Mouse (Mus musculus) liver, embryonic 16.5 days (tissue): Measurements from ENCODE around the gene Krt7. TPM values are rescaled to one million over a fixed set of nuclear protein-coding genes. Genes with fewer than 3 reads are reported as not detected.

Experiments
- ATAC-seq: fragments of 200-750 bp; cut with Nextera tagmentation; 2 replicates; pipeline ENCODE4 v1.8.0; 2017; ENCODE audit warnings: low read depth, mild to moderate bottlenecking, moderate number of reproducible peaks, moderate library complexity
- H3K27ac ChIP-seq: fragments of 300-500 bp; sonication (generic); 2 replicates; pipeline ENCODE4 v1.5.1; 2014; ENCODE audit warnings: mild to moderate bottlenecking, low read length
- H3K27me3 ChIP-seq: fragments of 300-500 bp; sonication (generic); 2 replicates; pipeline ENCODE4 v1.6.1; 2014; ENCODE audit warnings: low read depth, low read length, mixed read lengths; ENCODE audit not compliant: control insufficient read depth, insufficient read depth
- H3K36me3 ChIP-seq: fragments of 300-500 bp; sonication (generic); 2 replicates; pipeline ENCODE4 v1.6.1; 2014; ENCODE audit warnings: mild to moderate bottlenecking; ENCODE audit not compliant: control insufficient read depth, insufficient read depth
- H3K4me1 ChIP-seq: fragments of 300-500 bp; sonication (generic); 2 replicates; pipeline ENCODE4 v1.6.1; 2014; ENCODE audit warnings: low read depth, low read length, mixed read lengths; ENCODE audit not compliant: control insufficient read depth
- H3K4me2 ChIP-seq: fragments of 300-500 bp; sonication (generic); 2 replicates; pipeline ENCODE4 v1.6.1; 2014; ENCODE audit warnings: low read depth, low read length, mixed read lengths
- H3K4me3 ChIP-seq: fragments of 300-500 bp; sonication (generic); 2 replicates; pipeline ENCODE4 v1.5.1; 2014; ENCODE audit warnings: low read depth, mild to moderate bottlenecking, low read length
- H3K9ac ChIP-seq: fragments of 300-500 bp; sonication (generic); 2 replicates; pipeline ENCODE4 v1.6.1; 2014; ENCODE audit warnings: low read depth, low read length
- H3K9me3 ChIP-seq: fragments of 300-500 bp; sonication (generic); replicated peaks from 2 replicates; pipeline ENCODE4 v1.6.1; 2016; ENCODE audit warnings: low read length; ENCODE audit not compliant: control insufficient read depth
- WGBS: fragments of 180-500 bp; shearing (Covaris S2); extraction: QIAGEN DNeasy Blood & Tissue Kit; methylation state at CpG from one replicate; pipeline ENCODE4 v1.1.7; 2014; ENCODE audit not compliant: insufficient replicate concordance; 5-methylcytosine and 5-hydroxymethylcytosine counted together
- polyA plus RNA-seq: library from polyadenylated mRNA; unstranded; fragments of >200 nt; fragmentation: Nextera tagmentation; extraction: Ambion mirVana; gene quantifications from 2 replicates; pipeline ENCODE4 v1.2.1, GENCODE M21; 2015

Gene Krt7
- polyA plus RNA-seq, 1 experiment from 2014 or later = 3.4 TPM

DNA sequence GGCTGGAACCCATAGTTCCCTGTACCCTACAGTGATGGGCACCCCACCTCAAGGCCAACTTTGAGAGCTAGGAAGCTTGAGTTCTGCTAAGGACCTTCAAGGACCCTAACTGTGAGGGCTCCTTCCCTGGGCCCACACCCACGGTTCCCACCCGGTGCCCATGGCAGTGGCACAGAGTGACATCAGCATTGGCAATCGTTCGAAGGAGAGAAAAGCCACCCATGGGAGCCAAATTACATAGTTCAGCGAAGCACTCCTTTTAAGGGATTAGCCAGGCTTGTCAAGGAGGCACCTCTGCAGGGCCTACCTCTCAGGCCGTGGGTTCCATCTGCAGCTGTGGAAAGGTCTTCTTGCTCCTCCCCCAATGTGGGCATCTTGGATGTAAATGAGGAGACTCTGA, 42.8 kb upstream of the Krt7 start:
- WGBS = 61% methylated on average over 6 of the region's 6 CpGs
- no peak overlapping the region for H3K9ac ChIP-seq
- no peaks in the 10 kb centered on the region for H3K36me3 ChIP-seq

DNA sequence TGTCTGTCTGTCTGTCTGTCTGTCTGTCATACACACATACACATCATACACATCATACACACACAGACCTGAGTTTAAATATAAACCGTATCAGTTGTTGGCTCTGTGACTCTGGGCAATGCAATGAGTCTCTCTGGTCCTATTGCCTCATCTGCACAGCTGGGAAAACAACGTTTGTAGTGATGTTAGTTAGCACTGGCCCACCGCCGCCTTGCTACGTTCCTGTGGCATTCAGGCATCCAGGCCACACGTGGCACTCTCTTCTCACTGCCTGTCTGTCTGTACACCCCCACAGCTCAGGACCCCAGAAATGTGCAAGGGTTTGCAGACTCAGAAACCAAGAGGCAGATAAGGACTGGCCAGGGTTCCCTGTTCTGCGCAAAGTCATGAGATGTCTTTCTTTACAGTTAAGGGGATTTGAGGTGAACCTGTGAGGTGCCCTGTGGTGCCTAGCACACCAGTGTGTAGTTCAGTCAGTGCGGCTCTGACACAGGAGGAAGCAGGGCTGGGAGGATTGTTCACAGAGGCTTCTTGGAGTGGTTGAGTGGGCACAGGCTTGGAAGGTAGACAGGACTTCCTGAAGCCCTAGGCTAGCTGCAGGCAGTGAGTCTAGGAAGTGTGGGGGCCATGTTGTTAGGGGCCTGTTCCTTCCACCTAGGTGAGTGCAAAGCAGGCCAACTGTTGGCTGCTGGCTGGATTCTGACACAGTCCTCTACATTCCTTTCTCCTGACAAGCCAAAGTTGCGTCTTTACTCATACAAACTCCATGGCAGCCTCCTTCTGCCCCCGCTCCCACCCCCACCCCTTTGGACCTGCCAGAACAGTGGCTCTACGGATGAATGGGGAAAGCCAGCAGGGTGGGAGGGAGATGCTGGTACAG, 42.1 kb upstream of the Krt7 start:
- no peak for ATAC-seq

More for the DNA sequence above, 42.8 kb upstream of the Krt7 start:
- ATAC-seq = no peak
- 0 out of 2 replicates have a peak, but pooled peaks cover 2% of the 10 kb centered on the region for H3K4me1 ChIP-seq
- no peaks in the 10 kb centered on the region for H3K9me3 ChIP-seq
- no peak overlapping the region for H3K27ac ChIP-seq
- no peaks in the 10 kb centered on the region for H3K27me3 ChIP-seq
- H3K4me3 ChIP-seq = no peak overlapping the region
- no peak overlapping the region for H3K4me2 ChIP-seq

DNA sequence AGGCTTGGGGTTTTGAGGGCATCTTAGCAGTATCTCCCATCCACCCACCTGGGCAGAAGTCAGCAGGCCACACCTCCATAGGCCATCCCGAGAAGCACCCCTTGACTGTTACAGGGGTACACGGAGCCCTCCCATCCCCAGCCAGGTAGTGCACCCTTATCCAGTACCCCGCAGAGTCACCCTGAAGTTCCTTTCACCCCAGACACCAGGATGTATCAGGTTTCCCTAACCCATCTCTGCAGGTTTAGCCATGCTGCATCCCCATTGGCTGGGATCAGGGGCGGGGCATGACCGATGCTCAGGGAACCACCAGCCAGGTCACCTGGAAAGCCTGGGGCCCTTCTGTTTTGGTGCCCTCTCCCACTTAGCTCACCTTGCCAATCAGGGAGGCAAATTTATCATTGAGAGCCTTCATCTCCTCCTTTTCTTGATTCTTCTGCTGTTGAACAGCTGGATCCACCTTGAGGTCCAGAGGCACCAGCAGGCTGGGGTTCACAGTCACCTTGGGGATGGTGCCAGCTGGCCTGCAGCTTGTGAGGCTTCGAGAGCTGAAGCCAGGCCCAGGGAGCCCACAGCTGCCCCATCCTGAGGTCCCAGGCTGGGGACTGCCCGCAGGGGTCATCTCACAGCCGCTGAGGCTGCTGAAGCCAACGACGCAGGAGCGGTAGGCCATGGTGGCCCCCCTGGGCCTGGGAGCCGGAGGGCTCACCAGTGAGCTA, 41.3 kb upstream of the Krt7 start:
- Histone ChIP-seq H3K27me3 (no peaks in the 10 kb centered on the region), H3K4me3 (no peak overlapping the region), H3K4me2 (no peak overlapping the region), H3K4me1 (0 out of 2 replicates have a peak, but pooled peaks cover 2% of the 10 kb centered on the region), H3K27ac (no peak overlapping the region), H3K9ac (no peak overlapping the region), H3K9me3 (no peaks in the 10 kb centered on the region), H3K36me3 (no peaks in the 10 kb centered on the region)
- ATAC-seq = no peak
- 61% methylated on average over 12 of the region's 12 CpGs for WGBS

More for the DNA sequence above, 42.1 kb upstream of the Krt7 start:
- H3K27me3 ChIP-seq = no peaks in the 10 kb centered on the region
- WGBS = 59% methylated on average over 11 of the region's 11 CpGs
- no peak overlapping the region for H3K4me3 ChIP-seq
- H3K4me2 ChIP-seq = no peak overlapping the region
- H3K9ac ChIP-seq = no peak overlapping the region
- H3K36me3 ChIP-seq = no peaks in the 10 kb centered on the region
- 0 out of 2 replicates have a peak, but pooled peaks cover 2% of the 10 kb centered on the region for H3K4me1 ChIP-seq
- no peaks in the 10 kb centered on the region for H3K9me3 ChIP-seq
- H3K27ac ChIP-seq = no peak overlapping the region

DNA sequence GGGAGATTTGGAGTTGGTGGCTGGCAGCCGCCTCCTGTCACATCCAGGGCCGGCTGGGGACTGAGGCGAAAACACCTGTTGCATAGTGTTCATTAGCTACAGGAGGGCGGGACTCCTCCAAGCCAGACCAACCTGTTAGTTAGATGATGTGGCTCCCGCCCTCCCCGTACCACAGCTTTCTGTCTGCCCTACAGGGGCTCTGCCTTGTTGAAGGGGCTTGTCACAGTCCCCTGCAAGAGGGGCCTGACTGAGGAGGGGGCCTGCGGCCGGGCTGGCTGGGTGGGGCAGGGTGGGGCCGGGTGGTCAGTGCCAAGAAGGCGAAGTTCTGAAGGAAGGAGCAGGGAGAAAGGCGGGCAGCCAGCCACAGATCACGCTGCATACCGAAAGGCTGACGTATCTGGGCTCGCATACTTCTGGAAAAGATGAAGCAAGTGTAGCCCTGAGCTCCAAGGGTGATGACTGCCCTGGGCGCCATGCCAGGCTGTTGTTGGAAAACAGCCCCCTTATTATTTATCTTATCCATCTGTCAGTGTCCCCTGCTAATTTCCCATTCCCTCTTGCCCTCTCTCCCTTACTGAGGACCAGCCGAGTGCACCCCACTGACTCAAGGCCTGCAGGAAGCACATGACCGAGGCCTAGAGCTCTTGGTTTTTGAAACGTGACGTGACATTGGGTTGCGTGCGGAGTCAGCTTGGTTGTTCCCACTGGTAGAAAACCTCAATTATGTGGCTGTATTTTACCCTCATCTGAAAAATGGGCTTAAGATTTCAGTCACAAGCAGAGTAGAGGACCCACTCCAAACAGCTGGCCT, 40.5 kb upstream of the Krt7 start, which contains the start of gene Krt80:
Gene Krt80, minus strand, starts transcription at position 62 of the 811 bp plus-strand sequence.
- Histone ChIP-seq H3K27ac (no peak within 1 kb of the TSS), H3K9me3 (no peaks in the 10 kb centered on the region), H3K36me3 (no peaks in the 10 kb centered on the region), H3K9ac (no peak within 1 kb of the TSS), H3K4me3 (no peak within 1 kb of the TSS), H3K4me1 (peaks cover 2% of the 10 kb centered on the region; the same call in 1 of the 2 replicates), H3K4me2 (no peak within 1 kb of the TSS), H3K27me3 (no peaks in the 10 kb centered on the region)
- ATAC-seq = no peak
- 64% methylated on average over 22 of the region's 22 CpGs for WGBS

DNA sequence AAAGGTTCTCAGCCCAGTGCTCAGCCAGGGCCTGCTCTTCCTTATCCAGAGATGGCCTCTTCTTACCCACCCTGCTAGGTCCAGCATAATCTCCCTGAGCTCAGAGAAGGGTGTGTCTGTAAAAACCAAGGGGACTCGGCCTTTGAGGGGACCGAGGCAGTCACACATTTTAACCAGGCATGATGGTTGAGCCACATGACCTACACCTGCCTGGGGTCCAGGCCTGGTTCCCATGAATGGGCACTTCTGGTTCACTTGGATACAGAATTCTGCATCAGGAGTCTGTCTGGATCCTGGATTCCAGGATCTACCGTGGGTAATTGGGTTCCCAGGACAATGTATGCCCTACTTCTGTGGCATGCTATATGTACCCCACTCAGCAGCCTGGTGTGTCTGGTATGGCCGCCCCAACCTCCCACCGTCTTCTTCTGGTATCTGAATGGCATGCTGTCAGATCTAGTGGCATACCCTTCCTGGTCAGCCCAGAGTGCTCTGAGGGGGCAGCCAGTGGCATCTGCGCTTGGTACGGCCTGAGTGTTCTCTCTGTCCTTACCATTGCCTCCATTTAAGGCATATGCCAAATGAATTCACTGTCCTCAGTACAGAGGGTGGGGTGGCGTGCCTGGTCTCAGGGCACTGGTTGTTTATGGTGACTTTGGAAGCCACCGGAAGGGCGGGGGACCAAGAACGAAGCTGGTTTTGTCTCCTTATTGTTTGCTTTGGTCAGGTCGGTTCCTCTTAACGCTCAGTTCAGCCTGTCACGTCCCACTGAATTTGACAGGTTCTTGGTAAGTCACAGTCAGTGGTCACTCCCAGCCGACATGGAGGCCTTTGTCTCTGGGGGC, 39.5 kb upstream of the Krt7 start:
- Histone ChIP-seq H3K36me3 (no peaks in the 10 kb centered on the region), H3K4me2 (no peak overlapping the region), H3K4me1 (peaks cover 2% of the 10 kb centered on the region; the same call in 1 of the 2 replicates), H3K4me3 (no peak overlapping the region), H3K9me3 (no peaks in the 10 kb centered on the region), H3K27ac (no peak overlapping the region), H3K27me3 (no peaks in the 10 kb centered on the region), H3K9ac (no peak overlapping the region)
- WGBS = 48% methylated on average over 15 of the region's 15 CpGs
- no peak for ATAC-seq

DNA sequence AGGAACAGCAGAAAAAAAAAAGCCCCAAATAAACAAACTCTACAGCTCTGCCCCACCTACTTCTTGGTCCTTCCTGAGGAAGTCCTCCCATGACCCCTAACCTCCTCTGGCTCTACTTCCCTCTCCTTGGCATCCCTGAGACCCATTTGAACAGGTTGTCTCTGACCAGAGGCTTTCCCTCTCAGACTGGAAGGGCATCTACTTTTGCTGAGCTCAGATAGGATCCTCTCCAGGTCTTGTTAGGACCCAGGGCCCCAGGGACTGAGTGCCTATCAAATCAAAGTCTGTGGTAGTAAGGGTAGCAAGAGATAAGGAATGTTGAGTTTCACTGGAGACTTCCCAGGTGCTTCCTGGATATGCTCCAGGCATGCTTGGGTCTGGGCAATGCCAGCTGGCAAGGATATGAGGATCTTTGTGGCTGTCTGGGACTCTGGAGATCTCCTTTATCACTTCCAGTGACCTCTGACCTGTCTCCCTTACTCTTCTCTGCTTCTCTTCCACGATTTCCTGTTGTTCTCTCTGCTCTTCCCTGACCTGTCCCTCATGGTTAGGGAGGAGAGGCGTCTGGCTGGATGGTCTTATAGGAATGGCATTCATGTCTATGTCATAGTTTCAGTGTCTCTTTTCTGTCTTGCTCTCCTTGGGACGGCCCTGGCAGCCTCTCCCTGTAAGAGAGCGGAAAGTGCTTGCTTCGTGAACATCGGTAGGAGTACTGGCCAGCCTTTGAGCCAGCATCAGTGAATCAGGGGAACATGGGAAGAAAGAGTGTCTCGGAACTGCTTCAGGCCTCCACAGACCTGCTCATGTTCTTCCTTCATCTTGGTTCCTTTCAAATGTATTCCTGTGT, 38.5 kb upstream of the Krt7 start:
- no peak overlapping the region for H3K4me2 ChIP-seq
- H3K4me1 ChIP-seq = peaks cover 2% of the 10 kb centered on the region; the same call in 1 of the 2 replicates
- H3K4me3 ChIP-seq = no peak overlapping the region
- H3K27me3 ChIP-seq = no peaks in the 10 kb centered on the region
- H3K27ac ChIP-seq = no peak overlapping the region; the same call in 1 of the 2 replicates
- no peak for ATAC-seq
- 55% methylated on average over 7 of the region's 7 CpGs for WGBS
- H3K9ac ChIP-seq = no peak overlapping the region
- no peaks in the 10 kb centered on the region for H3K9me3 ChIP-seq
- no peaks in the 10 kb centered on the region for H3K36me3 ChIP-seq

DNA sequence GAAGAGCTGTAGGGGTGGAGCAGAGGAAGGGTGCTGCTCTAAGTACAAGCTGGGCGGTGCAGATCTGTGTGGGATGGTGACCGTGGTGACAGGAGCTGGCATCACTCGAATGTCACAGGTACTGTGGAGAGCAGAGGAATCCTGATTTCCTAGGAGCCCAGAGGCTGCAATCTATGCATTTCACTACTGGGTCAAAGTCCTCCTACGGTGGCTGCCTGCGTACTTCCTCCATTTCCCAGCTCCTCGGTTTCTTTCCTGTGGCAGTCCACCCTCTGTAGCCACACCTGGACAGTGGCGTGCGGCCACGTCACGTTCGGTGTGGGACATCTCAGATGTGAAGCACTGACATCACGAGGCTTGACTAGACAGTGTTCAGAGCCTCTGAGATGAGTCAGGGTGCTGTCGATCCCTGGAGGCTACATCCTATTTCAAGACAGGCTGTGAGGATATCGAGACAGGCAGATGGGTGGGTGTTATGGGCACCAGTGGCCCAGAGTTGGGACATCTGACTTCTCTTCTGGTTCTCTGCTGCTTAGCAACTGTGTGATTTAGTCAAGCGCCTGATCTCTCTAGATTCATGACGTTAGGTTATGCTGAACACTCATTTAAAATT, 37.5 kb upstream of the Krt7 start:
- Histone ChIP-seq H3K9ac (no peak overlapping the region), H3K27me3 (no peaks in the 10 kb centered on the region), H3K27ac (peak overlapping the region; percentile 46), H3K9me3 (no peaks in the 10 kb centered on the region), H3K4me2 (no peak overlapping the region), H3K36me3 (no peaks in the 10 kb centered on the region), H3K4me3 (peak overlapping the region; percentile 14; the same call in 1 of the 2 replicates), H3K4me1 (peaks cover 2% of the 10 kb centered on the region; the same call in 1 of the 2 replicates)
- WGBS = 42% methylated on average over 16 of the region's 16 CpGs
- 0 out of 2 replicates have a peak, but pooled peaks have one; percentile 17 for ATAC-seq
